Mouse (Mus musculus): ENCODE data around the gene Sowahc. TPM values are rescaled to one million over a fixed set of nuclear protein-coding genes. Genes with fewer than 3 reads are reported as not detected.
A peak's percentile ranks its signal among the peaks of the same experiment; 100 is the strongest.

The Sowahc gene
- 4.3 TPM in 2 replicates for polyA plus RNA-seq (2016; fragmentation: Nextera tagmentation; extraction: Ambion mirVana)

DNA sequence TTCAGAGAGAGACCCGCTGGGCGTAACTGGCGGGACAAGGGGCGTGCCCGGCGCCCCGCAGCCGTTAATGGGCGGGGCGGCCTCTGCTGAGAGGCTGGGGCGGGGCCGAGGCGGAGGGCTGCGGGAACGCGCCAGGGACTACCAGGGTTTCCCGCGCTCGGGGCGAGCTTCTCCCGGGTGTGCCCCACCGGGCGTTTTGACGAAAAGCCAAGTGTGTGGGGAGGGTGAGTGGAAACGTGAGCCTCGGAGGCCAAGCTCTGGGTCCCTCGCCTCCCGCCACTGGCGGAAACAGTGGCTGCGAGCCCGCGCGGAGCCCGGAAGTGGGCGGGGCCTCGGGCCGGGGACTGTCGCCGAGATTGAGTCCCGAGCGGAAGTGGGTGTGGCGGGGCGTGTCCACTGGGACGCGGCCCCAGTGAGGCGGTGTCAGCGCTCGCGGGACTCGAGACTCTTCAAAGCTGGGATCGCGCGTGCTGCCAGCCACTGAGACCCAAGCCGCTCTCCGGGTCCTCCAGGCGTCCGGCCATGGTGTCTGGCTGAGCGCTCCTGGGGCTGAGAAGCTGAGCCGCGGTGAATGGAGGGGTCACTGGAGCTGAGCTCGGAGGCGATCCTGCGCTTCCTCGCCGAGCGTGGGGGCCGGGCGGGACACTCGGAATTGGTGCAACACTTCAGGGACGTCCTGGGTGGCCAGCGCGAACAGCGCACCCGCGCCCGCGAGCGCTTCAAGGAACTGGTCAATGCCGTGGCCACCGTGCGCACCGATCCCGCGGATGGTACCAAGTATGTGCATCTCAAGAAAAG, at the start of gene Sowahc, which contains the start of gene Sept10:
TSS of gene Sowahc (plus strand) at position 481 of the 798 bp plus-strand sequence.
TSS of gene Sept10 (minus strand) at position 375 of the 798 bp plus-strand sequence.
- peak; percentile 95 for ATAC-seq (ENCODE audit: insufficient number of reproducible peaks, low FRiP score)
- H3K4me3 ChIP-seq, result peak within 1 kb of the TSS; percentile 76
- peaks cover 20% of the 10 kb centered on the region for H3K4me1 ChIP-seq (replicated peaks)
- no peaks in the 10 kb centered on the region for H3K9me3 ChIP-seq (replicated peaks)
- peak within 1 kb of the TSS; percentile 89 for H3K27ac ChIP-seq (ENCODE audit: poor library complexity, severe bottlenecking)
- WGBS, result under 1% methylated on average over 84 of the region's 84 CpGs
- peak within 1 kb of the TSS; percentile 99 for H3K4me2 ChIP-seq
- H3K9ac ChIP-seq, result peak within 1 kb of the TSS; percentile 85
- no peaks in the 10 kb centered on the region for H3K27me3 ChIP-seq (replicated peaks)
- H3K36me3 ChIP-seq, result no peaks in the 10 kb centered on the region

- WGBS, result 81% methylated on average over 1 of the region's 1 CpGs
- H3K9ac ChIP-seq, result no peak overlapping the region
- ATAC-seq (ENCODE audit: insufficient number of reproducible peaks, low FRiP score), result no peak
Observed at GRCm38 (mm10) chr10:59172539-59172938, 49.2 kb upstream of the Sowahc start.

DNA sequence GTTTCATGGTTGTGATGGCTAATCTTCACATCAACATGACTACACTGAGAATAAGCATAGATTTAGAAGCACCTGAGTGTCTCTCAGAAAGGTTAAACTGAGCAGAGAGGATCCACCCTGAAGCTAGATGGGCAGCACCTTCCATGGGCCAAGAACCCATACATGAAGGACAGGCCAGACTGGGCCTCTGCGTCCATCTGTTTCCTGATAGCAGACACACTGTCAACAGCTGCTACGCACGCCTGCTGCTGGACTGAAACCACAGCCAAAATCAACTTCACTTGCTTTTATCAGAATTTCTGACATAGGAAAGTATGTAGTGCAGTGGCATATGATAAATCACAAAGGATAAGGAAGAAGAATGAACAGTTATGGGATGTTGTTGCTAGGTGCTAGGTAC, 42.1 kb upstream of the Sowahc start:
- Histone ChIP-seq H3K4me2 (no peak overlapping the region), H3K36me3 (peaks cover 17% of the 10 kb centered on the region; the same call in 1 of the 2 replicates), H3K27ac (ENCODE audit: poor library complexity, severe bottlenecking) (no peak overlapping the region), H3K4me3 (no peak overlapping the region), H3K9ac (no peak overlapping the region), H3K27me3 (replicated peaks) (no peaks in the 10 kb centered on the region), H3K9me3 (replicated peaks) (no peaks in the 10 kb centered on the region), H3K4me1 (replicated peaks) (peaks cover 5% of the 10 kb centered on the region)
- 32% methylated on average over 3 of the region's 3 CpGs for WGBS
- ATAC-seq (ENCODE audit: insufficient number of reproducible peaks, low FRiP score), result no peak

More at GRCm38 (mm10) chr10:59172539-59172938, 49.2 kb upstream of the Sowahc start:
- no peak overlapping the region for H3K4me2 ChIP-seq
- H3K27ac ChIP-seq (ENCODE audit: poor library complexity, severe bottlenecking), result no peak overlapping the region
- no peaks in the 10 kb centered on the region for H3K4me1 ChIP-seq (replicated peaks)
- H3K36me3 ChIP-seq, result peaks cover 16% of the 10 kb centered on the region
- no peaks in the 10 kb centered on the region for H3K9me3 ChIP-seq (replicated peaks)
- no peak overlapping the region for H3K4me3 ChIP-seq
- no peaks in the 10 kb centered on the region for H3K27me3 ChIP-seq (replicated peaks)

GRCm38 (mm10) chr10:59182306-59182705, 39.4 kb upstream of the Sowahc start:
- Histone ChIP-seq H3K9me3 (replicated peaks) (no peaks in the 10 kb centered on the region), H3K27me3 (replicated peaks) (no peaks in the 10 kb centered on the region), H3K4me1 (replicated peaks) (peaks cover 5% of the 10 kb centered on the region), H3K27ac (ENCODE audit: poor library complexity, severe bottlenecking) (no peak overlapping the region), H3K4me2 (no peak overlapping the region), H3K36me3 (peaks cover 15% of the 10 kb centered on the region), H3K4me3 (no peak overlapping the region), H3K9ac (no peak overlapping the region)
- 66% methylated on average over 3 of the region's 3 CpGs for WGBS
- no peak for ATAC-seq (ENCODE audit: insufficient number of reproducible peaks, low FRiP score)

- Histone ChIP-seq H3K27me3 (replicated peaks) (no peaks in the 10 kb centered on the region), H3K4me1 (replicated peaks) (peaks cover 10% of the 10 kb centered on the region), H3K9ac (no peak overlapping the region), H3K9me3 (replicated peaks) (no peaks in the 10 kb centered on the region), H3K4me2 (no peak overlapping the region), H3K36me3 (peaks cover 9% of the 10 kb centered on the region; the same call in 1 of the 2 replicates), H3K4me3 (no peak overlapping the region), H3K27ac (ENCODE audit: poor library complexity, severe bottlenecking) (no peak overlapping the region)
- no peak for ATAC-seq (ENCODE audit: insufficient number of reproducible peaks, low FRiP score)
- WGBS, result 62% methylated on average over 5 of the region's 5 CpGs
Observed at GRCm38 (mm10) chr10:59194891-59195290, 26.9 kb upstream of the Sowahc start.

- no peak overlapping the region for H3K4me3 ChIP-seq
- no peak for ATAC-seq (ENCODE audit: insufficient number of reproducible peaks, low FRiP score)
- no peaks in the 10 kb centered on the region for H3K9me3 ChIP-seq (replicated peaks)
- peaks cover 3% of the 10 kb centered on the region; the same call in 1 of the 2 replicates for H3K36me3 ChIP-seq
- no peak overlapping the region for H3K27ac ChIP-seq (ENCODE audit: poor library complexity, severe bottlenecking)
- H3K27me3 ChIP-seq (replicated peaks), result no peaks in the 10 kb centered on the region
- H3K4me1 ChIP-seq (replicated peaks), result peaks cover 10% of the 10 kb centered on the region
- WGBS, result 86% methylated on average over 3 of the region's 3 CpGs
- no peak overlapping the region for H3K9ac ChIP-seq
- no peak overlapping the region for H3K4me2 ChIP-seq
Observed at GRCm38 (mm10) chr10:59196763-59197162, 25.0 kb upstream of the Sowahc start.

GRCm38 (mm10) chr10:59200011-59200410, 21.7 kb upstream of the Sowahc start:
- Histone ChIP-seq H3K36me3 (peaks cover 5% of the 10 kb centered on the region), H3K4me2 (no peak overlapping the region), H3K4me1 (replicated peaks) (peaks cover 9% of the 10 kb centered on the region), H3K9ac (no peak overlapping the region), H3K27me3 (replicated peaks) (no peaks in the 10 kb centered on the region), H3K9me3 (replicated peaks) (no peaks in the 10 kb centered on the region), H3K4me3 (no peak overlapping the region), H3K27ac (ENCODE audit: poor library complexity, severe bottlenecking) (no peak overlapping the region)
- no peak for ATAC-seq (ENCODE audit: insufficient number of reproducible peaks, low FRiP score)

GRCm38 (mm10) chr10:59220824-59221472, 805 bp upstream of the Sowahc start:
- Histone ChIP-seq H3K36me3 (no peaks in the 10 kb centered on the region), H3K9ac (peak overlapping the region; percentile 85), H3K27me3 (replicated peaks) (no peaks in the 10 kb centered on the region), H3K27ac (ENCODE audit: poor library complexity, severe bottlenecking) (peak overlapping the region; percentile 89), H3K4me2 (peak overlapping the region; percentile 99), H3K9me3 (replicated peaks) (no peaks in the 10 kb centered on the region), H3K4me3 (peak overlapping the region; percentile 76), H3K4me1 (replicated peaks) (peaks cover 23% of the 10 kb centered on the region)
- ATAC-seq (ENCODE audit: insufficient number of reproducible peaks, low FRiP score), result no peak; the same call in 1 of the 2 replicates
- 1% methylated on average over 39 of the region's 39 CpGs for WGBS

GRCm38 (mm10) chr10:59222271-59223101, 733 bp downstream of the Sowahc start:
- peaks cover 20% of the 10 kb centered on the region for H3K4me1 ChIP-seq (replicated peaks)
- H3K27me3 ChIP-seq (replicated peaks), result no peaks in the 10 kb centered on the region
- H3K36me3 ChIP-seq, result no peaks in the 10 kb centered on the region
- WGBS, result 1% methylated on average over 49 of the region's 49 CpGs
- H3K9ac ChIP-seq, result peak overlapping the region; percentile 85
- peak; percentile 51 for ATAC-seq (ENCODE audit: insufficient number of reproducible peaks, low FRiP score)
- no peaks in the 10 kb centered on the region for H3K9me3 ChIP-seq (replicated peaks)
- peak overlapping the region; percentile 89; the same call in 1 of the 2 replicates for H3K27ac ChIP-seq (ENCODE audit: poor library complexity, severe bottlenecking)
- H3K4me2 ChIP-seq, result peak overlapping the region; percentile 99
- peak overlapping the region; percentile 76 for H3K4me3 ChIP-seq

DNA sequence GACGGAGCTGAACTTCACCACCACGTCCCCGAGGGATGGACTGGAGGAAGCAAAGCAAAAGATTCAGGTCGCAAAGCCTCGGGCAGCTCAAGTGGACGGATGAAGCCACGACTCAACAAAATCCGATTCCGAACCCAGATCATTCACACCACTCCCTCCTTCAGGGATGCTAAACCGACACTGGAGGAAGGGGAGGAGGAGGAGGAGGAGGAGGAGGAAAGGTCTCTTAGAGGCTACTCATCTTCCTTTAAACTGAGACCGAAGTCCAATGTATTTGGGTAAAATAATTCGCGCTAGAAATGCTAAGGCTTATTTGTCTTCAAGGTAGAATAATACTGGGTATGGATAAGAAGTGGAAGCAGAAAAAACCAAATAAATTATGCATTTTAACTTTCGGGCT, 1.5 kb downstream of the Sowahc start:
- Histone ChIP-seq H3K27ac (ENCODE audit: poor library complexity, severe bottlenecking) (no peak overlapping the region), H3K36me3 (no peaks in the 10 kb centered on the region), H3K9ac (peak overlapping the region; percentile 85), H3K4me3 (peak overlapping the region; percentile 76), H3K4me2 (peak overlapping the region; percentile 99), H3K9me3 (replicated peaks) (no peaks in the 10 kb centered on the region), H3K27me3 (replicated peaks) (no peaks in the 10 kb centered on the region), H3K4me1 (replicated peaks) (peaks cover 20% of the 10 kb centered on the region)
- ATAC-seq (ENCODE audit: insufficient number of reproducible peaks, low FRiP score), result no peak
- WGBS, result 35% methylated on average over 14 of the region's 14 CpGs

All from heart, embryonic 12.5 days (tissue).